Mouse (Mus musculus): ENCODE measurements around the gene Ddx20. TPM values are rescaled to one million over a fixed set of nuclear protein-coding genes. Genes with fewer than 3 reads are reported as not detected.

Ddx20 gene
- total and polyA plus RNA-seq, 3 experiments = 31.6 to 66.8 (median 37.3) TPM

- no peak for DNase-seq (ENCODE audit: low read depth, low spot score)
- Histone ChIP-seq H3K4me3 (ENCODE audit: control insufficient read depth in 1 of 2, insufficient read depth in 1 of 2, low read depth in 2 of 2, low read length in 2 of 2) (no peak overlapping the region), H3K79me2 (ENCODE audit: control insufficient read depth, insufficient read depth, low read length, poor library complexity) (no peaks in the 10 kb centered on the region), H3K36me3 (ENCODE audit: control insufficient read depth in 1 of 2, insufficient read depth in 2 of 2, low read length in 2 of 2) (no peaks in the 10 kb centered on the region), H3K27me3 (ENCODE audit: control insufficient read depth in 1 of 2, insufficient read depth in 2 of 2, low read length in 2 of 2) (no peaks in the 10 kb centered on the region), H3K27ac (ENCODE audit: control insufficient read depth, low read depth, low read length) (no peak overlapping the region), H3K4me1 (ENCODE audit: control insufficient read depth in 1 of 2, insufficient read depth in 2 of 2, low read length in 2 of 2) (peaks cover 0 to 2% of the 10 kb centered on the region in 2 experiments; a peak in 1 of 4 replicates), H3K9ac (ENCODE audit: control insufficient read depth, low read depth, low read length, poor library complexity, severe bottlenecking) (no peak overlapping the region), H3K9me3 (replicated peaks; ENCODE audit: insufficient read depth, low read length) (no peaks in the 10 kb centered on the region)
- TF ChIP-seq SMC3 (IDR thresholded peaks at IDR 0.05; ENCODE audit: low read depth, low read length) = no peak
- no peak for TF ChIP-seq NELFE (IDR thresholded peaks at IDR 0.05; ENCODE audit: low read depth, low read length)
- TF ChIP-seq HCFC1 (IDR thresholded peaks at IDR 0.05; ENCODE audit: low read depth, low read length) = no peak
- TF ChIP-seq CHD2 (IDR thresholded peaks at IDR 0.05; ENCODE audit: low read length) = no peak
- no peak for TF ChIP-seq MYB (IDR thresholded peaks at IDR 0.05; ENCODE audit: low read depth, low read length)
- no peak for TF ChIP-seq UBTF (IDR thresholded peaks at IDR 0.05; ENCODE audit: borderline replicate concordance, insufficient read depth, low read depth, low read length)
- no peak for TF ChIP-seq MAFK (IDR thresholded peaks at IDR 0.05; ENCODE audit: borderline replicate concordance, low read depth, low read length)
- no peak for TF ChIP-seq ZKSCAN1 (IDR thresholded peaks at IDR 0.05; ENCODE audit: low read depth, low read length)
- no peak for TF ChIP-seq MYC (IDR thresholded peaks at IDR 0.05; ENCODE audit: low read depth, low read length)
- no peak for TF ChIP-seq EP300 (IDR thresholded peaks at IDR 0.05; ENCODE audit: low read depth in 1 of 2, low read length in 2 of 2)
- no peak for TF ChIP-seq USF1 (IDR thresholded peaks at IDR 0.05; ENCODE audit: low read depth, low read length)
- no peak for TF ChIP-seq ETS1 (IDR thresholded peaks at IDR 0.05; ENCODE audit: low read depth, low read length)
- no peak for TF ChIP-seq GATA1 (IDR thresholded peaks at IDR 0.05; ENCODE audit: low read depth, low read length)
- TF ChIP-seq SIN3A (IDR thresholded peaks at IDR 0.05; ENCODE audit: low read length) = no peak
- no peak for TF ChIP-seq POLR2AphosphoS2 (IDR thresholded peaks at IDR 0.05; ENCODE audit: low read length)
These were observed 27.4 kb upstream of the Ddx20 start for GRCm38 (mm10) chr3:105714820-105715167.

DNA sequence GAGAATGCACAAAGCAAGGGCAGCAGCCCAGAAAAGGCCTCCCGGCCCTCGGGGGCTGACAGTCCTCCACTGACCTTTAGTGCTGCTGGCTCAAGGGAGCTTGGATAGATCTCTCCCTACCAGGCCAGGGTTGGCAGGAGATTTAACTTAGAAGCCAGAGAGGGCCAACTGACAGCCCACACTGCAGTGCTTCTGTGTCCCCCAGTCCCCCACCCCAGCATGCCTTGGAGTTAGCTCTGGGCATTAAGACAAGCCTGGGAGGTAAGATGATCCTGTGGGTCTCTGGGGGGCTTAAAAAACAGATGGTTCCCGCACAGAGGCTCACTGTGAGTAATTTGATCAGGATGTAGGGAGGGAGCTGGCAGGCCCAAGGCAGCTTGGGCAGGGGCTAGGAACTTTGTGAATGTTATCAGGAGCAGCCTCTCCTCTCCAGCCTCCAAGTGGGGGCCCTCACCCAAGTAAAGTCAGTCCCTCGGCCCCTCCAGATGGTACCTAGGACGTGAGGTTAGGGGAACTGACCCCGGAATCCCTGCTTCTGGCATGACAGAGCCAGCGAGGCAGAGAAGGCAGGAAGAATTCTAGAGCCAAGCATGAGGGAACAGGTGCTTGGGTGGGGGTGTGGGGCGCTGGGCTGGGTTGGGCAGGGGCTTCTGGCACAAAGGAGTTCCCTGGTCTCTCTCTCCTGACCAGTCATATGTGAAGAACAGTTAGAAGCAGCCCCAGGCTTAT lies 26.9 kb upstream of the Ddx20 start:
- Histone ChIP-seq H3K36me3 (ENCODE audit: control insufficient read depth in 1 of 2, insufficient read depth in 2 of 2, low read length in 2 of 2) (no peaks in the 10 kb centered on the region), H3K27ac (ENCODE audit: control insufficient read depth, low read depth, low read length) (no peak overlapping the region), H3K4me3 (ENCODE audit: control insufficient read depth in 1 of 2, insufficient read depth in 1 of 2, low read depth in 2 of 2, low read length in 2 of 2) (no peak overlapping the region), H3K9me3 (replicated peaks; ENCODE audit: insufficient read depth, low read length) (no peaks in the 10 kb centered on the region), H3K27me3 (ENCODE audit: control insufficient read depth in 1 of 2, insufficient read depth in 2 of 2, low read length in 2 of 2) (no peaks in the 10 kb centered on the region), H3K9ac (ENCODE audit: control insufficient read depth, low read depth, low read length, poor library complexity, severe bottlenecking) (no peak overlapping the region), H3K79me2 (ENCODE audit: control insufficient read depth, insufficient read depth, low read length, poor library complexity) (no peaks in the 10 kb centered on the region), H3K4me1 (ENCODE audit: control insufficient read depth in 1 of 2, insufficient read depth in 2 of 2, low read length in 2 of 2) (peaks cover 0 to 3% of the 10 kb centered on the region in 2 experiments; a peak in 1 of 4 replicates)
- DNase-seq (ENCODE audit: low read depth, low spot score) = no peak
- TF ChIP-seq ELF1 (IDR thresholded peaks at IDR 0.05; ENCODE audit: low read depth, low read length) (no peak), USF1 (IDR thresholded peaks at IDR 0.05; ENCODE audit: low read depth, low read length) (no peak), NELFE (IDR thresholded peaks at IDR 0.05; ENCODE audit: low read depth, low read length) (no peak), MYC (IDR thresholded peaks at IDR 0.05; ENCODE audit: low read depth, low read length) (no peak), MAX (IDR thresholded peaks at IDR 0.05; ENCODE audit: low read length) (no peak), TCF12 (IDR thresholded peaks at IDR 0.05; ENCODE audit: low read depth, low read length) (no peak), POLR2AphosphoS5 (IDR thresholded peaks at IDR 0.05; ENCODE audit: borderline replicate concordance, low read depth, low read length) (no peak), MAZ (IDR thresholded peaks at IDR 0.05; ENCODE audit: low read depth, low read length) (no peak), MYB (IDR thresholded peaks at IDR 0.05; ENCODE audit: low read depth, low read length) (no peak), ZNF384 (IDR thresholded peaks at IDR 0.05; ENCODE audit: low read depth, low read length) (no peak), POLR2A (IDR thresholded peaks at IDR 0.05; ENCODE audit: control insufficient read depth in 1 of 2, insufficient read depth in 1 of 2, low read depth in 1 of 2, low read length in 2 of 2, poor library complexity in 1 of 2) (no peak), BHLHE40 (IDR thresholded peaks at IDR 0.05; ENCODE audit: borderline replicate concordance, low read depth, low read length) (no peak), UBTF (IDR thresholded peaks at IDR 0.05; ENCODE audit: borderline replicate concordance, insufficient read depth, low read depth, low read length) (no peak), MEF2A (IDR thresholded peaks at IDR 0.05; ENCODE audit: extremely low read depth, insufficient replicate concordance, low read depth, low read length, poor library complexity, severe bottlenecking) (no peak), EP300 (IDR thresholded peaks at IDR 0.05; ENCODE audit: low read depth in 1 of 2, low read length in 2 of 2) (no peak), CHD2 (IDR thresholded peaks at IDR 0.05; ENCODE audit: low read length) (no peak), ZC3H11A (IDR thresholded peaks at IDR 0.05; ENCODE audit: low read depth, low read length) (no peak), SMC3 (IDR thresholded peaks at IDR 0.05; ENCODE audit: low read depth, low read length) (no peak)

Measured in MEL (cell line).